Mouse (Mus musculus) adipocyte (in vitro differentiated cells): ENCODE results near the gene Gm20605.
"Not testable (repeated sequence)": the region's sequence is repeated elsewhere in the genome, so short reads cannot be mapped to it uniquely, and the experiment has no call there.

Experiments used
- DNase-seq: peaks from one replicate; pipeline ENCODE4 v3.0.0-alpha.2; 2016; ENCODE audit warnings: low spot score

Gene Gm20605

GRCm38 (mm10) chr5:137613076-137613475 is 15.9 kb upstream of the Gm20605 start:
- DNase-seq: no peak

GRCm38 (mm10) chr5:137613550-137613949 is 15.4 kb upstream of the Gm20605 start, which contains the start of gene Pcolce:
Pcolce (minus strand) TSS chr5:137613784.
- DNase-seq: peak; percentile 54

GRCm38 (mm10) chr5:137614921-137615320 is 14.1 kb upstream of the Gm20605 start:
- DNase-seq: not testable (repeated sequence)

- no peak for DNase-seq
These were observed 13.6 kb upstream of the Gm20605 start for GRCm38 (mm10) chr5:137615347-137615746.

- DNase-seq: no peak
These were observed 4.9 kb upstream of the Gm20605 start for GRCm38 (mm10) chr5:137623937-137624530.

GRCm38 (mm10) chr5:137627991-137628390 is 984 bp upstream of the Gm20605 start:
- peak; percentile 57 for DNase-seq

- DNase-seq: no peak
These were observed 339 bp downstream of the Gm20605 start for GRCm38 (mm10) chr5:137629306-137629721.

GRCm38 (mm10) chr5:137629906-137630545 is 1.1 kb downstream of the Gm20605 start:
- no peak for DNase-seq

- peak; percentile 28 for DNase-seq
These were observed 1.6 kb downstream of the Gm20605 start for GRCm38 (mm10) chr5:137630602-137631001.

- DNase-seq: no peak
These were observed 2.2 kb downstream of the Gm20605 start for GRCm38 (mm10) chr5:137631171-137631570.

GRCm38 (mm10) chr5:137631591-137631990 is 2.6 kb downstream of the Gm20605 start:
- DNase-seq: no peak

- no peak for DNase-seq
These were observed 4.6 kb downstream of the Gm20605 start for GRCm38 (mm10) chr5:137633397-137634084.

GRCm38 (mm10) chr5:137639472-137639871 is 10.5 kb downstream of the Gm20605 start:
- DNase-seq: no peak

- no peak for DNase-seq
These were observed 12.1 kb downstream of the Gm20605 start, which contains the start of gene Sap25 for GRCm38 (mm10) chr5:137641054-137641453. Sap25 (plus strand) TSS chr5:137641334.

GRCm38 (mm10) chr5:137642886-137643285 is 13.9 kb downstream of the Gm20605 start:
- DNase-seq: no peak

- no peak for DNase-seq
These were observed 15.5 kb downstream of the Gm20605 start for GRCm38 (mm10) chr5:137644484-137644883.

- DNase-seq: no peak
These were observed 16.2 kb downstream of the Gm20605 start for GRCm38 (mm10) chr5:137645091-137645651.

GRCm38 (mm10) chr5:137645652-137646091 is 16.7 kb downstream of the Gm20605 start, which contains the start of gene Irs3:
Irs3 (minus strand) TSS chr5:137645714.
- no peak for DNase-seq

- DNase-seq: no peak
These were observed 19.0 kb downstream of the Gm20605 start for GRCm38 (mm10) chr5:137647827-137648601.

- peak; percentile 58 for DNase-seq
These were observed 20.3 kb downstream of the Gm20605 start for GRCm38 (mm10) chr5:137649251-137649650.

- DNase-seq: peak; percentile 77
These were observed 20.9 kb downstream of the Gm20605 start for GRCm38 (mm10) chr5:137649669-137650571.
